Mouse (Mus musculus) midbrain, embryonic 13.5 days (tissue): Measurements from ENCODE around the gene Vwc2. TPM values are rescaled to one million over a fixed set of nuclear protein-coding genes. Genes with fewer than 3 reads are reported as not detected.
A peak's percentile ranks its signal among the peaks of the same experiment; 100 is the strongest.

Experiments used
- ATAC-seq: fragments of 200-750 bp; cut with Nextera tagmentation; 2 replicates; pipeline ENCODE4 v1.8.0; 2017; ENCODE audit warnings: mild to moderate bottlenecking, moderate TSS enrichment, moderate library complexity
- H3K27ac ChIP-seq: fragments of 300-500 bp; sonication (generic); 2 replicates; pipeline ENCODE4 v1.5.1; 2015; ENCODE audit warnings: inconsistent platforms, mild to moderate bottlenecking, moderate library complexity
- H3K27me3 ChIP-seq: fragments of 300-500 bp; sonication (generic); 2 replicates; pipeline ENCODE4 v1.6.1; 2015; ENCODE audit warnings: mild to moderate bottlenecking, inconsistent platforms
- H3K36me3 ChIP-seq: fragments of 300-500 bp; sonication (generic); 2 replicates; pipeline ENCODE4 v1.6.1; 2015; ENCODE audit warnings: mild to moderate bottlenecking, inconsistent platforms
- H3K4me1 ChIP-seq: fragments of 300-500 bp; sonication (generic); replicated peaks from 2 replicates; pipeline ENCODE4 v1.6.1; 2015; ENCODE audit warnings: inconsistent platforms
- H3K4me2 ChIP-seq: fragments of 300-500 bp; sonication (generic); replicated peaks from 2 replicates; pipeline ENCODE4 v1.6.1; 2015; ENCODE audit warnings: moderate library complexity, mild to moderate bottlenecking, inconsistent platforms
- H3K4me3 ChIP-seq: fragments of 300-500 bp; sonication (generic); replicated peaks from 2 replicates; pipeline ENCODE4 v1.5.1; 2015; ENCODE audit warnings: mild to moderate bottlenecking, inconsistent platforms
- H3K9ac ChIP-seq: fragments of 300-500 bp; sonication (generic); replicated peaks from 2 replicates; pipeline ENCODE4 v1.6.1; 2015; ENCODE audit warnings: mild to moderate bottlenecking, inconsistent platforms
- H3K9me3 ChIP-seq: fragments of 300-500 bp; sonication (generic); 2 replicates; pipeline ENCODE4 v1.6.1; 2016; ENCODE audit warnings: mild to moderate bottlenecking, inconsistent platforms
- WGBS: fragments of 180-500 bp; shearing (Covaris S2); methylation state at CpG from one replicate; pipeline ENCODE4 v1.1.7; 2015; 5-methylcytosine and 5-hydroxymethylcytosine counted together
- polyA plus RNA-seq: library from polyadenylated mRNA; unstranded; fragments of >200 nt; fragmentation: Nextera tagmentation; extraction: Ambion mirVana; gene quantifications from 2 replicates; pipeline ENCODE4 v1.2.1, GENCODE M21; 2015

The Vwc2 gene
- polyA plus RNA-seq, 1 experiment from 2014 or later: 7.3 TPM

DNA sequence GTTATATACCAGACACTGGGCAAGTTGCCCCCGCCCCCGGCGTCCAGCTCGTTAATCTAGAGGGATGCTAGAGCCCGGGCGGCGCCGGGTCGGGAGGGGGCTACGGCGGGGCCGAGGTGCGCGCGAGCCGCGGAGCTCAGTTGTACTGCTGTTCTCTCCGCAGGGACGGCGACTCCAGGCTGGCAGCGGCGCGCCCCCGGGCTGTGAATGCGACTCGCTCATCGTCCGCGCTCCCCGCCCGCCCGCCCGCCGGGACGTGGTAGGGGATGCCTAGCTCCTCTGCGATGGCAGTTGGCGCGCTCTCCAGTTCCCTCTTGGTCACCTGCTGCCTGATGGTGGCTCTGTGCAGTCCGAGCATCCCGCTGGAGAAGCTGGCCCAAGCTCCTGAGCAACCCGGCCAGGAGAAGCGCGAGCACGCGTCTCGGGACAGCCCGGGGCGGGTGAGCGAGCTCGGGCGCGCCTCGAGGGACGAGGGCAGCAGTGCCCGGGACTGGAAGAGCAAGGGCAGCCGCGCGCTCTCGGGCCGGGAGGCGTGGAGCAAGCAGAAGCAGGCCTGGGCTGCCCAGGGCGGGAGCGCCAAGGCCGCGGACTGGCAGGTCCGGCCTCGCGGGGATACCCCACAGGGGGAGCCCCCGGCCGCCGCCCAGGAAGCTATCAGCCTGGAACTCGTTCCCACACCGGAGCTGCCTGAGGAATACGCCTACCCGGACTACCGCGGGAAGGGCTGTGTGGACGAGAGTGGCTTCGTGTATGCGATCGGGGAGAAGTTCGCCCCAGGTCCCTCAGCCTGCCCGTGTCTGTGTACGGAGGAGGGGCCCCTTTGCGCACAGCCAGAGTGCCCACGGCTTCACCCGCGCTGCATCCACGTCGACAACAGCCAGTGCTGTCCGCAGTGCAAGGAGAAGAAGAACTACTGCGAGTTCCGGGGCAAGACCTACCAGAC is 1.9 kb downstream of the Vwc2 start:
- peak overlapping the region; percentile 59 for H3K4me3 ChIP-seq
- peak overlapping the region; percentile 94 for H3K4me2 ChIP-seq
- WGBS: under 1% methylated on average over 91 of the region's 93 CpGs
- peak overlapping the region; percentile 73 for H3K9ac ChIP-seq
- peak; percentile 74 for ATAC-seq
- peaks cover 33% of the 10 kb centered on the region for H3K4me1 ChIP-seq
- peaks cover 63% of the 10 kb centered on the region for H3K27me3 ChIP-seq
- no peaks in the 10 kb centered on the region for H3K9me3 ChIP-seq
- H3K36me3 ChIP-seq: no peaks in the 10 kb centered on the region
- H3K27ac ChIP-seq: no peak overlapping the region; the same call in 1 of the 2 replicates

DNA sequence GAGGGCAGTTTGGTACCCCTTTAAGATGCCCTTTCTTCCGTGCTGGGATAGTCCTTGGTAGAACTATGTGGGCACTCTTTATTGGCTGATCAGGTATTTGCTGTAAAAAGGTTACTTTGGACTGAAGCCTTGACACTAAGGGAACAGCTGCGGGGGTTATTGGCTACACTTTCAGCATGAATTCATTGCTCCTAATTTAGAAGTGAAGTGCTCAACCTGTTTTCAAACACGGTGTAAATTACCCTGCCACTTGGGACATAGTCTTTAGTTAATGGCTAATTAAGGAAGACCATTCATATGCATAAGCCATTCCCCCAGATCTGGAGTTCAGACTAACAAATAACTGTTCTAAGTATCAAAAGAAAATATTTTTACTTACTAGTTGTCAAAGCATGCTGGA is 2.7 kb downstream of the Vwc2 start:
- H3K4me2 ChIP-seq: peak overlapping the region; percentile 94
- H3K27me3 ChIP-seq: peaks cover 63% of the 10 kb centered on the region
- H3K36me3 ChIP-seq: no peaks in the 10 kb centered on the region
- peaks cover 33% of the 10 kb centered on the region for H3K4me1 ChIP-seq
- H3K4me3 ChIP-seq: peak overlapping the region; percentile 59
- no peak for ATAC-seq
- peak overlapping the region; percentile 73; the same call in 1 of the 2 replicates for H3K9ac ChIP-seq
- WGBS: 5% methylated on average over 3 of the region's 3 CpGs
- no peak overlapping the region for H3K27ac ChIP-seq
- H3K9me3 ChIP-seq: no peaks in the 10 kb centered on the region

DNA sequence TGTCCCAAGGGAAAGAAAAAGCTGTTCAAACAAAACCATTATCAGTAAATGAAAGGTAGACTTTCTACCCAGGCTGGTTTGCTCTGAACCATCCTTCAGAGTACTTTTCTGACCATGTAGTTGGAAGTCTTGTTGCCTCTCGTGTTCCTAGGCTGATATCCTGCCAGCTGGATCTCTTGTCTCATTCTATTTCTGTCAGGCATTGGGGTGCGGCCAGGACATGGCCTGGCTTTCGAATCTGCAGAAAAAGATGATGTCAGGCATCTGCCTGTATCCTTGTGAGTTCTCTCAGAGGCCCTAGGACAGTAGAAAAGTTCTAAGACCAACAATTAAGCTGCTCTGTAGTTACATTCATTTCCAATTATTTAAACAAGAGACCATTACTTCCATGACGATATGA is 8.8 kb downstream of the Vwc2 start:
- H3K9me3 ChIP-seq: no peaks in the 10 kb centered on the region
- no peak overlapping the region for H3K4me2 ChIP-seq
- no peak overlapping the region for H3K9ac ChIP-seq
- 82% methylated on average over 4 of the region's 4 CpGs for WGBS
- no peak overlapping the region for H3K27ac ChIP-seq
- no peaks in the 10 kb centered on the region for H3K4me1 ChIP-seq
- H3K27me3 ChIP-seq: peaks cover 9% of the 10 kb centered on the region
- no peak overlapping the region for H3K4me3 ChIP-seq
- ATAC-seq: no peak
- no peaks in the 10 kb centered on the region for H3K36me3 ChIP-seq

DNA sequence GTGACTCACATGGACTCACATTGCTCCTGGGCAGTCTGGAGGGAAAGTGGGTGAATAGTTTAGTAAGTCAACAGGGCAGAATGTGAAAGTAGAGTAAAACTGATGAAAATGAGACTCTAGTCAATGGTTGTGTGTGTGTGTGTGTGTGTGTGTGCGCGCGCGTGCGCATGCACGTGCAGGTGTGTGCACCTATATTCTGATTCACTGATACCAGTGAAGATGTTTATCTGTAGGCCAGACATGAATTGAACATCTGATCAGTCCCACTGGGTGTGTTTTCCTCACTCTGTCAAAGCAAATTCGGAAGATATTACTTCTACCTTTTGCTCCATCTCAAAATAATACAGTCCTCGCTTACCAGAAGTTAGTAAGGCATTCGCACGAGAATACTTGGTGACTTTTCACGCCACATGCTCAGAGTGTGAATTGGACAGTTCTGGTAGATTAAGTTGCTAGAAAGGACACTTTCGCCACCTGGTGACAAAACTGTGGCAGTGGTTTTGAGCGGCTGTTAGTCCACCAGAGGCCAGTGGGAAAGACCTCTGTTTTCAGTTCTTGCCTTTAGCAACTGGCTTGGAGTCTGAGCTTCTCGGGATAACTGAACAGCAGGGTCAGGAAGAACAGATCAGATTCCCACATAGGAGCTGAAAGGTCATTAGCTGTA is 17.5 kb downstream of the Vwc2 start:
- no peak overlapping the region for H3K9ac ChIP-seq
- WGBS: 53% methylated on average over 14 of the region's 14 CpGs

DNA sequence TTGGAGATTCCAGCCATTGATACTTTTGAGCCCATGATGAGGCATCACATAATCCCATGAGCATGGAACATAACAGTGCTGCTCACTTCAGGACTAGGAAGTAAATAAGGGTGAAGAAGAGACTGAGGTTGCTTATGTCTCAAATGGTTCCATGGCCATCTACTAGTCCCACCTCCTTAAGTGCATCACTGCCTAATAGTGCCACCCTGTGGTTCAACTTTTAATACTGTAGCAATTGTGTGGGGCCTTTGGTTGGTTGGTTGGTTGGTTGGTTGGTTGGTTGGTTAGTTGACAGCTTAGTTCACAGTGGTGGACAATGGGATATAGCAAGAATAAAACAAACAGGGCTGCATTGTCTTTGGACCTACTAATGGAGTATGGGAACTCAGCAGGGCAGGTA is 26.6 kb downstream of the Vwc2 start:
- Histone ChIP-seq H3K36me3 (no peaks in the 10 kb centered on the region), H3K27me3 (no peaks in the 10 kb centered on the region), H3K27ac (no peak overlapping the region), H3K9me3 (no peaks in the 10 kb centered on the region), H3K4me2 (no peak overlapping the region), H3K4me1 (no peaks in the 10 kb centered on the region), H3K9ac (no peak overlapping the region), H3K4me3 (no peak overlapping the region)
- ATAC-seq: no peak

More for the DNA sequence above, 17.5 kb downstream of the Vwc2 start:
- Histone ChIP-seq H3K4me3 (no peak overlapping the region), H3K9me3 (no peaks in the 10 kb centered on the region), H3K36me3 (no peaks in the 10 kb centered on the region), H3K4me2 (no peak overlapping the region), H3K27ac (no peak overlapping the region), H3K4me1 (no peaks in the 10 kb centered on the region), H3K27me3 (no peaks in the 10 kb centered on the region)
- ATAC-seq: peak; percentile 91

DNA sequence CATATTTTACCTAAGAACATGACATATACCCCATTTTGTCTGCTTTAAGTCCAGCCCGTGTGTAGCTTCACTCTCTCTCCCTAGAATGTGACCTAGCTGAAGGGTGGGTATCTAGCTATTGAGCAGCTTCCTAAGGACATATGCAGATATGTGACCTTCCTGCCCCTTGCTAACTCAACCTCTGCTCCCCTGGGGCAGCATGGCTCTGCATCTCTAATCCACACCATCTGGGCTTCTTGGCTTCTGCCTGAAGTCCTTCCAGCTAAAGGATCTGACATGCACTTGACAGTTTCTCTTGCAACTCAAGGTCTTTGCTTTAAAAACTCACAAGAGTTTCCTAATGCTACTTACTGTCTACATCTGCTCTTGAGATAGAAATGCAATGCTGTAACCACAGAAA is 38.7 kb downstream of the Vwc2 start:
- Histone ChIP-seq H3K27me3 (no peaks in the 10 kb centered on the region), H3K9ac (no peak overlapping the region), H3K4me1 (no peaks in the 10 kb centered on the region), H3K27ac (no peak overlapping the region), H3K4me2 (no peak overlapping the region), H3K9me3 (no peaks in the 10 kb centered on the region), H3K4me3 (no peak overlapping the region), H3K36me3 (no peaks in the 10 kb centered on the region)
- 69% methylated on average over 1 of the region's 1 CpGs for WGBS
- no peak for ATAC-seq

DNA sequence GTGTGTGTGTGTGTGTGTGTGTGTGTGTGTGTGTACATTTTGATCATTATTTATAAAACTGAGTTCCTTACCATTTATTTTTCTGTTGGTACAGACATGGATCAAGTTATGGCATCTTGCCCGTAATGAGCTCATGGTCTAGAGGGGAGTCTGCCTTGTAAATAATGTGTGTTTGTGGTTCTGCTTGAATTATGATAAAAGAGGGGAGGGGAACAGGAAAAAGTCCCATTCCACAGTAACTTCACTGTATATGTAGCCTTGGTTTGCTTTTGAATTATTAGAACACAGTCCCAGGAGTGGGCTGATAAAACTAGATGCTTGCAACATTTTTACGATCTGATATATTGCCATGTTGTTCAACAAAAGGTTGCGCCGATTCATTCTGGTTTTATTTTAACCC is 57.4 kb downstream of the Vwc2 start:
- no peak for ATAC-seq
- Histone ChIP-seq H3K9me3 (no peaks in the 10 kb centered on the region), H3K4me1 (no peaks in the 10 kb centered on the region), H3K4me3 (no peak overlapping the region), H3K27ac (no peak overlapping the region), H3K4me2 (no peak overlapping the region), H3K27me3 (no peaks in the 10 kb centered on the region), H3K36me3 (no peaks in the 10 kb centered on the region), H3K9ac (no peak overlapping the region)
- WGBS: 99% methylated on average over 4 of the region's 4 CpGs

DNA sequence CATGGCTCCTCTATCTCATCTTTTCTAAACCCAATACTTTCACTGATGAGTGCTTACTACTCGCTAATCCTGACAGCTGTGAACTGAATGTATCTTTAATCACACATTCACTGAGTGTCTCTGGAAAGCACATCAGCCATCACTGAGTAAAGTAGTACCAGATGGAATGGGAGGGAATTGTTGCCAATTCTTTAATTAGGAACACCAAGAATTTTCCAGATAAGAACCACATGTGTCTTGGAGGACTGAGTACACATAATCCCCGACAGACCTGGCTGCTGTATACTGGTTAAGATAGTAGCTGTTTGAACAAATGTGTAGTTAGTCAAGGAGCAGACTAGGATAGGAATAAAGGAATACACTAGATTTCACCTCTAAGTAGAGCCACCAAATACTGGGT is 61.2 kb downstream of the Vwc2 start:
- H3K27me3 ChIP-seq: no peaks in the 10 kb centered on the region
- no peak for ATAC-seq
- H3K4me3 ChIP-seq: no peak overlapping the region
- WGBS: 78% methylated on average over 2 of the region's 2 CpGs
- no peaks in the 10 kb centered on the region for H3K36me3 ChIP-seq
- H3K4me1 ChIP-seq: no peaks in the 10 kb centered on the region
- no peak overlapping the region for H3K27ac ChIP-seq
- no peaks in the 10 kb centered on the region for H3K9me3 ChIP-seq
- no peak overlapping the region for H3K9ac ChIP-seq
- no peak overlapping the region for H3K4me2 ChIP-seq

DNA sequence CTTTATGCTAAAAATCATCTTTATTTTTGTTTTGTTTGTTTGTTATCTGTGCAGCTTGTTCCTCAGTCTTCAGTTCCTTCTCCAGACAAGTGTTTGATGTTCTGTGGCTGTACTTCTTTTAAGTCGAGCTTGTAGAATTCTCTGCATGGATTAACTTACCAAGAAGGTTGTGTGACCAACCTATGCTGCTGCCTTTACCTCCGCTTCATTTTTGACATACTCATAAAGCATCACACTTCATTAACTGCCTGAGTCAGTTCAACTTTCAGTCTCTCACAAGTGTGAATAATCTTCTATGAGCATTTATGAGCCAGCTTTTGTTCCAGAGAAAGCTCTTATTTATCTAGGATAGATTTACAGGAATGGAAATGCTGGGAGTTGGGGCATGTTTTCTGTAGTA is 68.7 kb downstream of the Vwc2 start:
- WGBS: 75% methylated on average over 2 of the region's 2 CpGs
- ATAC-seq: no peak
- no peaks in the 10 kb centered on the region for H3K4me1 ChIP-seq
- no peak overlapping the region for H3K9ac ChIP-seq
- H3K27me3 ChIP-seq: no peaks in the 10 kb centered on the region
- H3K4me3 ChIP-seq: no peak overlapping the region
- H3K36me3 ChIP-seq: no peaks in the 10 kb centered on the region
- no peak overlapping the region for H3K4me2 ChIP-seq
- no peak overlapping the region for H3K27ac ChIP-seq
- no peaks in the 10 kb centered on the region for H3K9me3 ChIP-seq

DNA sequence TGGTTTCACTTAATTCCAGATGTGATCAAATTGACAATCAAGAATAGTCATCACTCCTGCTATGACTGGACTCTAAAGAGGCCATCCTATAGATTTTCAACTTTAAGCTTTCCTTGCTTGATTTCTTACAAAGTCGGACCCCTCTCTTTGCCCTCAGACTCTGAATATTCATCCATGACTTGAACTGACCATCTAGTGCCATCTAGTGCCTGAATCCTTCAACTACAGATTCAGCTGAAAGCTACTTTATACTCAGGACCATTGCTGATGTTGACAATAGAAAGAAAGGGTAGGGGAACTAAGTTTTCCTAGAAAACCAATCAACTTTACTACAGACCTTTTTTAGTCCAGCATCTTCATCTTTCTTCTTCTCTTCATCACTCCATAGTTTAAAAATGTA is 109.1 kb downstream of the Vwc2 start:
- ATAC-seq: no peak; the same call in 1 of the 2 replicates
- Histone ChIP-seq H3K9me3 (no peaks in the 10 kb centered on the region), H3K9ac (no peak overlapping the region), H3K27ac (no peak overlapping the region), H3K36me3 (no peaks in the 10 kb centered on the region), H3K4me2 (no peak overlapping the region), H3K4me3 (no peak overlapping the region), H3K27me3 (no peaks in the 10 kb centered on the region), H3K4me1 (no peaks in the 10 kb centered on the region)
- WGBS: 18% methylated on average over 1 of the region's 1 CpGs

DNA sequence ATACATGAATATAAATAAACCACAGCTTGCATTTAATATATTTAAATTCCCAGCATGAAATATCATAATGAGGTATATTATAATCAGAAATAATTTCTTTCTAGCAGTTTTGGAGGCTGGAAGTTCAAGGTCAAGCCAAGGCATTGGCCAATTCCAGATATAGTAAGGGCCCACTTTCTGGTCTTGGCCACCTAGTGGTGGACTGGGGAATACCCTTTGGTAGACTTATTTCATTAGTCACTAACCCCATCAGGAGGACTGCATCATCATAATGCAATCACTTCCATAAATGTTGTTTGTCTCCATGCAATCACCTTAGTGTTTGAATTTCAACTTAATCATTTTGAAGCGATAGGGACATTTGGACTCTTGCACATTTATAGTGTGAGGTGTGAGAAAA is 125.3 kb downstream of the Vwc2 start:
- Histone ChIP-seq H3K27me3 (no peaks in the 10 kb centered on the region), H3K4me2 (no peak overlapping the region), H3K9ac (no peak overlapping the region), H3K4me3 (no peak overlapping the region), H3K9me3 (no peaks in the 10 kb centered on the region), H3K36me3 (no peaks in the 10 kb centered on the region), H3K27ac (no peak overlapping the region), H3K4me1 (no peaks in the 10 kb centered on the region)
- WGBS: 69% methylated on average over 1 of the region's 1 CpGs
- ATAC-seq: no peak

DNA sequence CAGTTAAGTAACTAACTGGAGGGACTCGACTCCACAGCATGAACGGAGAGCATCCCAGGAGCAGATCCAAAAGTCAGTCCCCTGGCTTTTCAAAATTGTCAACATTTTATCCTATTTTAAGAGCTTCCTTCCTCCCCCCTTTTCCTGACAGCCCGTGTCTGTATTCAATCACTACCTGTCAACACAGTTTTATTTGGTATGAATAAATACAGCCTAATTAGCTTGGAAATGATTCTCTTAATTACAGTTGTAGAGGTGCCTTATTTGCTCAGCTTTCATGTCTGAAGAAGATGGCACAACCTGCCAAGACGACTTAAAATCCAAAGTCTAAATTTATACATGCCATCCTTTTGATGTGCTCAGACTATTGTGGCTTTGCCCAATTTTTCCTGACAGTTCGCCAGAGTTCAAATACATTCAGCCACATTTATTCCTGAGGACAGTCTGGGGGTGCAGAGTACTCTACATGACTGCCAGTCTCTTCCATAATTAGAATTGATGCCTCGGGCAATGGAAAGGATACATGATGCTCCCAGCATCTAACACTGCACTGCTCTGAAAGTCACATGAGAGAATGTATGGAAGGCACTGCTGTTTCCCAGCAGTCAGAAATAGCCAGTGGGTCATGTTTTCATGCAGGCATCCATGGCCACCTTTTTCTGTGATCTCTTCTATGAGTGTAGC is 128.8 kb downstream of the Vwc2 start:
- ATAC-seq: peak; percentile 85
- no peaks in the 10 kb centered on the region for H3K36me3 ChIP-seq
- H3K4me2 ChIP-seq: no peak overlapping the region
- no peak overlapping the region for H3K27ac ChIP-seq
- H3K4me3 ChIP-seq: no peak overlapping the region
- H3K9me3 ChIP-seq: no peaks in the 10 kb centered on the region
- H3K4me1 ChIP-seq: no peaks in the 10 kb centered on the region
- H3K27me3 ChIP-seq: no peaks in the 10 kb centered on the region
- no peak overlapping the region for H3K9ac ChIP-seq
- WGBS: 68% methylated on average over 6 of the region's 6 CpGs
